Mouse (Mus musculus): ENCODE data around the gene Igfbp6.

GRCm38 (mm10) chr15:102188883-102189282 lies 44.7 kb downstream of the Igfbp6 start:
- TF ChIP-seq CTCF (IDR thresholded peaks at IDR 0.05; ENCODE audit: extremely low read depth, insufficient read depth, insufficient read length, insufficient replicate concordance), result no peak
- TF ChIP-seq POLR2A (IDR thresholded peaks at IDR 0.05; ENCODE audit: low read depth, low read length), result no peak
